Mouse (Mus musculus) large intestine, adult 2 months (tissue): ENCODE data around the gene Thbs1. TPM values are rescaled to one million over a fixed set of nuclear protein-coding genes. Genes with fewer than 3 reads are reported as not detected.
"Not testable (repeated sequence)": the region's sequence is repeated elsewhere in the genome, so short reads cannot be mapped to it uniquely, and the experiment has no call there.

Source experiments
- DNase-seq: peaks from one replicate; pipeline ENCODE4 v3.0.0-alpha.2; 2012; ENCODE audit warnings: low read depth, low spot score
- WGBS: fragments of 180-500 bp; shearing (Covaris S2); methylation state at CpG from one replicate; pipeline ENCODE4 v1.1.7; 2018; 5-methylcytosine and 5-hydroxymethylcytosine counted together
- polyA plus RNA-seq: library from polyadenylated mRNA; depleted of rRNA; stranded (reverse); fragments of >200 nt; gene quantifications from 2 replicates; pipeline ENCODE4 v1.2.3, GENCODE M21; 2012

Gene Thbs1
- polyA plus RNA-seq, 1 experiment: 6.6 TPM

GRCm38 (mm10) chr2:118137776-118138175 is 26.1 kb downstream of the Thbs1 start:
- no peak for DNase-seq
- WGBS: 92% methylated on average over 2 of the region's 2 CpGs

GRCm38 (mm10) chr2:118139261-118139660 is 27.6 kb downstream of the Thbs1 start:
- WGBS: 73% methylated on average over 6 of the region's 6 CpGs
- DNase-seq: no peak

GRCm38 (mm10) chr2:118141651-118142050 is 30.0 kb downstream of the Thbs1 start:
- DNase-seq: no peak
- WGBS: 93% methylated on average over 10 of the region's 10 CpGs

GRCm38 (mm10) chr2:118147749-118148148 is 36.1 kb downstream of the Thbs1 start:
- DNase-seq: not testable (repeated sequence)
- 71% methylated on average over 3 of the region's 3 CpGs for WGBS

GRCm38 (mm10) chr2:118148321-118149142 is 36.9 kb downstream of the Thbs1 start:
- 90% methylated on average over 4 of the region's 4 CpGs for WGBS
- no peak for DNase-seq

GRCm38 (mm10) chr2:118149855-118150563 is 38.3 kb downstream of the Thbs1 start:
- DNase-seq: no peak
- WGBS: 73% methylated on average over 12 of the region's 12 CpGs

- no peak for DNase-seq
- 92% methylated on average over 3 of the region's 3 CpGs for WGBS
These were observed 46.4 kb downstream of the Thbs1 start for GRCm38 (mm10) chr2:118158095-118158494.

- 78% methylated on average over 6 of the region's 6 CpGs for WGBS
These were observed 47.5 kb downstream of the Thbs1 start for GRCm38 (mm10) chr2:118159126-118159525.

GRCm38 (mm10) chr2:118160547-118160946 is 48.9 kb downstream of the Thbs1 start:
- 72% methylated on average over 6 of the region's 6 CpGs for WGBS
- no peak for DNase-seq

More at GRCm38 (mm10) chr2:118159126-118159525, 47.5 kb downstream of the Thbs1 start:
- DNase-seq: no peak

- no peak for DNase-seq
- 96% methylated on average over 2 of the region's 2 CpGs for WGBS
These were observed 49.3 kb downstream of the Thbs1 start for GRCm38 (mm10) chr2:118160991-118161390.

GRCm38 (mm10) chr2:118162486-118162885 is 50.8 kb downstream of the Thbs1 start:
- 83% methylated on average over 5 of the region's 5 CpGs for WGBS
- DNase-seq: no peak

- WGBS: 79% methylated on average over 6 of the region's 6 CpGs
- DNase-seq: no peak
These were observed 52.5 kb downstream of the Thbs1 start for GRCm38 (mm10) chr2:118164137-118164536.

- 84% methylated on average over 2 of the region's 2 CpGs for WGBS
These were observed 54.0 kb downstream of the Thbs1 start for GRCm38 (mm10) chr2:118165691-118166090.

GRCm38 (mm10) chr2:118167731-118168130 is 56.1 kb downstream of the Thbs1 start:
- DNase-seq: no peak
- 53% methylated on average over 4 of the region's 4 CpGs for whole genome bisulfite sequencing

More at GRCm38 (mm10) chr2:118165691-118166090, 54.0 kb downstream of the Thbs1 start:
- DNase-seq: no peak

- no peak for DNase-seq
- WGBS: 52% methylated on average over 1 of the region's 1 CpGs
These were observed 56.5 kb downstream of the Thbs1 start for GRCm38 (mm10) chr2:118168225-118168624.

GRCm38 (mm10) chr2:118174558-118175383 is 63.1 kb downstream of the Thbs1 start:
- DNase-seq: peak; percentile 48
- 69% methylated on average over 10 of the region's 10 CpGs for WGBS
